Mouse (Mus musculus): ENCODE results near the gene Aloxe3.

Aloxe3 gene

DNA sequence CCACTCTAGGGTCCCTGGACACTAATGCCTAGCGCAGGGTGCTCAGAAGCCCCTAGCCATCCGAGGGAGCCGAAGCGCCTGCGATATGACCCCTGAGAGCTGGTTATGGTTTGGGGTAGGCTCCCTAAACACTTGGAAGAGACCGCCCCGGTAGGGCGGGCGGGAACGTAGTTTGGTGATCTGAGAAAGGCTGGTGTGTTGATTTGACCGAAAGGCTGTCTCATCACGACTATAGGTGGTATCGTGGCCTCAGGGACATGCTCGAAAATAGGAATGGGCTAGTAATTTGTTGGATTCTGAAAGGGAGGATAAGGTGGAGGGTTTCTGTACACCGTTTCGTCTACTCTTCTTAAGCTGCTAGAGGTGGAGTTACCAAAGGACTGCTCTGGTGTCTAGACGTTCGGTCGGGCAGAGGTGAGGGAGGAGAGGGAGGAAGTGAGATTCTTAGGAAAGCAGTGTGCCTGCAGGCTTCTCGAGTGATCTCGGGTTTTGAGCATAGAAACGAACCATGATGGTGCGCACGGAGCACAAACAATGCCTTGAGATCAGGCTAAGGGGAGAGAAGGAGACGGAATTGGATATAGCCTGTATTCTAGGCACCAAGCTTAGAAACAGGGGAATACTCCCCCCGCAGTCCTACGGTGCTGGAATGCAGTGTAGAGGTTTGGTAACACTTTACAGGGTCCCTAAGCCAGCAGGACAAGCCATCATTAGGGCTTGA is 30.0 kb upstream of the Aloxe3 start:
- DNase-seq, result peak; percentile 47

GRCm38 (mm10) chr11:69096360-69096986 is 29.2 kb upstream of the Aloxe3 start:
- DNase-seq, result no peak

DNA sequence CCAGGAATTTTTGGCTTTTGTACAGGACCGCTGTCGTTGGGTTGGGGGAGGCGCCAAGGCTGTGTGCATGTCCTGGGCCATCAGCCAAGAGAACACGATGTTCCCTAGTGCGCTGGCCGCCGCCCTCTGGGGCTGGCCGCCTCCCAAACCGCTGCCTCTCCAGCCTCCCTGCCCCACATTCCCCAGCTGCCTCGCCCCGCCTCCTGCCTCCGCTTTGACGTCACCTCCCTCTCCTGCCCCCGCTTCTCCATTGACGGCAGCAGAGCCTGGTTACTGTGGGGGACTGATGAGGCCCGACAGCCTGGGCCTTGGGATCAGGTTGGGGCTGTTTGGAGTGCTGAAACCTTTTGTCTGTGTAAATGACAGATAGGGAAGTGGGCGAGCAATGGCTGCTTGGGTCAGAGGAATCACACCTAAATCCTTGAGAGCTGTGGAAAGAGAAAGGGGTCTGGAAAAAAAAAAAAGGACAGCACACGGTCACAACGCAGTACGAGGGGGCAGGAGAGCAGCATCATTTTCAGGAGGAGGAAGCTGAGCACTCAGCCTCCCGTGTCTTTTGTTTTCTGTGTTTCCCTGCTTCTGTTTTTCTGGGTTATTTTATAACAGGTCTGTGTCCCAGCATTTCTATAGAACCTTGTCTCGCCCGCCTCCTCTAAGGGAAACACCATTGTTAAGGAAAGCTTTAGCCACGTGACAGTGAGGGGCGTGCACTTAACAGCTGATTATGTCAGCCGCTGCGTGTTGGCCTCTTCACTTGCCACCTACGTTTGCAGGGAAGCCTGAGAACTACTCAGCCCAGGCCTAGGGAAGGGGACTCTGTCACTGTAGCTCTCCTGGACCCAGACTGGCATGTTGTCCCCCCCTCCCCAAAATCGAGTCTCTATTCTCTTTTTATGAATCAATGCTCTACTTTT is 28.5 kb upstream of the Aloxe3 start:
- peak; percentile 89 for DNase-seq

GRCm38 (mm10) chr11:69098039-69098761 is 27.5 kb upstream of the Aloxe3 start:
- no peak for DNase-seq

- DNase-seq, result peak; percentile 89
Measured at GRCm38 (mm10) chr11:69098762-69099091, 27.0 kb upstream of the Aloxe3 start.

DNA sequence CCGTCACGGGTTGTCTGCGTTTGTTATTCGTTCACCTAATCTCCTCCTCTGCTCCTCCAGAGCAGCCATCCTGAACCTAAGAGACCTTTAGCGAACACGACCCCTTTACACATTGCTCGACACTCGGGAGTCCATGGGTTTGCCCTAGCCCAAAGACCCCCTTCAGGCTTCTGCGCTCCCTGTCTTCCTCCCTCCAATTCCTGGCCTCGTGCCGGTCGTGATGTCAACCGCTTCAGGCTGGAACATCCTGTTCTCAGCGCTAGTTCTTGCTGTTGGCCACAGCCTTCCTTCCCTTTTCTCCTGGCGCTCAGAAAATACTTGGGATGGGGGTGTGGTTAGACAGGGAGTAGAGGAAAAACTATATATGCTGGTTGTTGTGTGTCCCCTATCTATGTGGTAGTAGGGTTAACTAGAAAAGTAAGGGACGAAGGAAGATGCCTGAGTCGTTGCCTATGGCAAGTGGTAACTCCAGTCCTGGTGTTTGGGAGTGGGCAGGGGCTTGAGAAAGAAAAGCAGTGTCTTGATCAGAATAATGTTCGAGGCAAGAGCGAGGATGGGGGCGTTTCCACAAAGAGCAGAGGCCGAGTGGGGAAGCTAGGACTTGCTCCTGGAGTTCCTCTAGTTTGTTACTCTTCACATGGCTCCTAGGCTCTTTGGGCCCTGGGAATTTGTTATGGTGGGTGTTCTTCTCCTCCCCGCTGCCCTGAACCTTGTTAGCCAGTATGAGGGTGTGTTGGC is 26.4 kb upstream of the Aloxe3 start:
- DNase-seq, result no peak

- DNase-seq, result peak; percentile 92
Measured at GRCm38 (mm10) chr11:69099915-69100345, 25.8 kb upstream of the Aloxe3 start.

DNA sequence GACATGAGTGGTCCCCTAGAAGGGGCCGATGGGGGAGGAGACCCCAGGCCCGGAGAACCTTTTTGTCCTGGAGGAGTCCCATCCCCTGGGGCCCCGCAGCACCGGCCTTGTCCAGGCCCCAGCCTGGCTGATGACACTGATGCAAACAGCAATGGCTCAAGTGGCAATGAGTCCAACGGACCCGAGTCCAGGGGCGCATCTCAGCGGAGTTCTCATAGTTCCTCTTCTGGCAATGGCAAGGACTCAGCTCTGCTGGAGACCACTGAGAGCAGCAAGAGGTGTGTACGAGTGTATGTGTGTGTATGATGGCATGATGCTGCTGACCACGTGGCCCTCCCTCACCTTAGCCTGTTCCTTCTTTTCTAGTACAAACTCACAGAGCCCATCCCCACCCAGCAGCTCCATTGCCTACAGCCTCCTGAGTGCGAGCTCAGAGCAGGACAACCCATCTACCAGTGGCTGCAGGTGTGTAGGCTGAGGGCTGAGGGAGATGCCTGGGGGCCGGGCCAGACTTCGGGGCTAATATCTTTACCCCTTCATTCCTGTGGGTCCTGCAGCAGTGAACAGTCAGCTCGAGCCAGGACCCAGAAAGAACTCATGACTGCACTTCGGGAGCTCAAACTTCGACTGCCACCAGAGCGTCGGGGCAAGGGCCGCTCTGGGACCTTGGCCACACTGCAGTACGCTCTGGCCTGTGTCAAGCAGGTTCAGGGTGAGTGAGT is 24.9 kb upstream of the Aloxe3 start:
- DNase-seq, result peak; percentile 24

- peak; percentile 6 for DNase-seq
Measured at GRCm38 (mm10) chr11:69101604-69102402, 23.9 kb upstream of the Aloxe3 start.

GRCm38 (mm10) chr11:69102403-69102725 is 23.3 kb upstream of the Aloxe3 start:
- peak; percentile 8 for DNase-seq

DNA sequence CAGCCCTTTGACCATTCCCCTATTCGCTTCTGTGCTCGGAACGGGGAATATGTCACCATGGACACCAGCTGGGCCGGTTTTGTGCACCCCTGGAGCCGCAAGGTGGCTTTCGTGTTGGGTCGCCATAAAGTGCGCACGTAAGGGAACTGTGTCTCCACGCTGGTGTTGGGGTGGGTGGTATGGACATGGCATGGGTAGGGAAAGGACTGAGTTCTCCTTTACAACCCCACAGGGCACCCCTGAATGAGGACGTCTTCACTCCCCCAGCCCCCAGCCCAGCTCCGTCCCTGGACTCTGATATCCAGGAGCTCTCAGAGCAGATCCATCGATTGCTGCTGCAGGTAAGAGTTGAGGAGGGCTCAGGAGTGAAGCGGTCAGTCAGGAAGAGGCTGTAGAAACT is 22.6 kb upstream of the Aloxe3 start:
- DNase-seq, result peak; percentile 7

DNA sequence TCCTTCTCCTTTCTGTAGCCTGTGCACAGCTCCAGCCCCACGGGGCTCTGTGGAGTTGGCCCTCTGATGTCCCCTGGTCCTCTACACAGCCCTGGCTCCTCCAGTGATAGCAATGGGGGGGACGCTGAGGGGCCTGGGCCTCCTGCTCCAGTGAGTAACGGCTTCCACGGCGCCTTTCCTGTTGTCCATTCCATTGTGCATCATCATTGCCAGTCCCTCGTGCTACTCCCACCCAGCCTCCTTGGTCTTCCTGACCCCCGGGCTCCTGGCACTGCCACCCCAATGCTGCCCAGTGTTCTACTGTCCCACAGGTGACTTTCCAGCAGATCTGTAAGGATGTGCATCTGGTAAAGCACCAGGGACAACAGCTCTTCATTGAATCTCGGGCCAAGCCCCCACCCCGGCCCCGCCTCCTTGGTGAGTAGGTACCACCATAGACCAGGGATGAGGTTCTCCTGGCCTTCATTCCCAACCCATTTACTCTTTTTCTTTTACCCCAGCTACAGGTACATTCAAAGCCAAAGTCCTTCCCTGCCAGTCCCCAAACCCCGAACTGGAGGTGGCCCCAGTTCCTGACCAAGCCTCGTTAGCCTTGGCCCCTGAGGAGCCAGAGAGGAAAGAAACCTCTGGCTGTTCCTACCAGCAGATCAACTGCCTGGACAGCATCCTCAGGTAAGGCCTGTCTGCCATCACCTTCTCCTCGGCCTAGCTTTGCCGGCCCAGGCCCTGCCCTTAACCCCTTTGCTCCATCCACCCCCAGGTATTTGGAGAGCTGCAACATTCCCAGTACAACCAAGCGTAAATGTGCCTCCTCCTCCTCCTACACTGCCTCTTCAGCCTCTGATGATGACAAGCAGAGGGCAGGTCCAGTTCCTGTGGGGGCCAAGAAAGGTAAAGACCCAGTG is 21.9 kb upstream of the Aloxe3 start:
- peak; percentile 7 for DNase-seq

DNA sequence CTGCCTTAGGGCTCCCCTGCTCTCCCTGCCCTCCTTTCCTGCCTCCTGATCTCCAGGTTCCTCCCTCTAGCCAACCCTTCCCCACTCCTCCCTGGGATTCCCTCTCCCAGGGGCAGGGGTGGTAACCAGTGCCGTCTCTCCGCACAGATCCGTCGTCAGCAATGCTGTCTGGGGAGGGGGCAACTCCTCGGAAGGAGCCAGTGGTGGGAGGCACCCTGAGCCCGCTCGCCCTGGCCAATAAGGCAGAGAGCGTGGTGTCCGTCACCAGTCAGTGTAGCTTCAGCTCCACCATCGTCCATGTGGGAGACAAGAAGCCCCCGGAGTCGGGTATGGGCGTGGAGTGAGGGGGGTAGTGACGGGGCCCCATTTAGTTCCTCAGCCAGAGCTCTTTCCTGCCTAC is 21.2 kb upstream of the Aloxe3 start:
- DNase-seq, result peak; percentile 4

DNA sequence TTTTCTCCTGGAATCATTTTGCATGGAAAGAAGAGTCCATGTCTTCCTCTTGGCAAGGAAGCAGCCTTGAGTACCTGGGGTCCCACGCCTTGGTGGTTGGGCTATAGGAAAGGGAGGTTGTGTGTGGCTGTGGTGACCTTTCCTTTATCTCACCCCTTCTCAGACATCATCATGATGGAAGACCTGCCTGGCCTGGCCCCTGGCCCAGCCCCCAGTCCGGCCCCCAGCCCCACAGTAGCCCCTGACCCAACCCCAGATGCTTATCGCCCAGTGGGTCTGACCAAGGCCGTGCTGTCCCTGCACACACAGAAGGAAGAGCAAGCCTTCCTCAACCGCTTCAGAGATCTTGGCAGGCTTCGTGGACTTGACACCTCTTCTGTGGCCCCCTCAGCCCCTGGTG is 20.5 kb upstream of the Aloxe3 start:
- no peak for DNase-seq

- DNase-seq, result no peak
Measured at GRCm38 (mm10) chr11:69105796-69106195, 19.9 kb upstream of the Aloxe3 start.

DNA sequence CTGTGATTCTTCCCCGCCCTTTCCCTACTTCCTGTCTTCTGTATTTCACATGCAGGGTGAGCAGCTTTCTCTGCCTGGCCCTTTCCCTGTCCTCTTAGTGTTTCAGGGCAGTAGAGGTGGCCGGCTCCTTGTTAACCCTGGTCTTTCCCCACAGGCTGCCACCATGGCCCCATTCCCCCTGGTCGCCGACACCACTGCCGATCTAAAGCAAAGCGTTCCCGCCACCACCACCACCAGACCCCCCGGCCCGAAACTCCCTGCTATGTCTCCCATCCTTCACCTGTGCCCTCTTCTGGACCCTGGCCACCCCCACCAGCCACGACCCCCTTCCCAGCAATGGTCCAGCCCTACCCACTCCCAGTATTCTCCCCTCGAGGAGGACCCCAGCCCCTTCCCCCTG is 19.4 kb upstream of the Aloxe3 start:
- no peak for DNase-seq

DNA sequence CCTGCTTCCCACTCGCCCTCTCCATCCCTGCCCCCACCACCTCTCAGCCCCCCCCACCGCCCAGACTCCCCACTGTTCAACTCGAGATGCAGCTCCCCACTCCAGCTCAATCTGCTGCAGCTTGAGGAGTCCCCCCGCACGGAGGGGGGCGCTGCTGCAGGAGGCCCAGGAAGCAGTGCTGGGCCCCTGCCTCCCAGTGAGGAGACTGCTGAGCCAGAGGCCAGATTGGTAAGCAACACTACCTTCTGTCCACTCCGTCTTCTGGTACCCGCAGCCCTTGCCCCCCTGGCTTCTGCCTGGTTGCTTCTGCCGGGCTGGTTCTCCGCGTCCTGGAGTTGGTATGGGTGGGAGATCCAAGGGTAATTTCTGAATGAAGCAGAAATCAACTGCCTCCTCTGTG is 18.9 kb upstream of the Aloxe3 start:
- no peak for DNase-seq

- peak; percentile 6 for DNase-seq
Measured at GRCm38 (mm10) chr11:69107676-69108075, 18.0 kb upstream of the Aloxe3 start.

GRCm38 (mm10) chr11:69108223-69108622 is 17.5 kb upstream of the Aloxe3 start:
- DNase-seq, result peak; percentile 7
